Mouse (Mus musculus): ENCODE results near the gene Dnal1.
A peak's percentile ranks its signal among the peaks of the same experiment; 100 is the strongest.
"Not testable (repeated sequence)": the region's sequence is repeated elsewhere in the genome, so short reads cannot be mapped to it uniquely, and the experiment has no call there.

Dnal1 gene

DNA sequence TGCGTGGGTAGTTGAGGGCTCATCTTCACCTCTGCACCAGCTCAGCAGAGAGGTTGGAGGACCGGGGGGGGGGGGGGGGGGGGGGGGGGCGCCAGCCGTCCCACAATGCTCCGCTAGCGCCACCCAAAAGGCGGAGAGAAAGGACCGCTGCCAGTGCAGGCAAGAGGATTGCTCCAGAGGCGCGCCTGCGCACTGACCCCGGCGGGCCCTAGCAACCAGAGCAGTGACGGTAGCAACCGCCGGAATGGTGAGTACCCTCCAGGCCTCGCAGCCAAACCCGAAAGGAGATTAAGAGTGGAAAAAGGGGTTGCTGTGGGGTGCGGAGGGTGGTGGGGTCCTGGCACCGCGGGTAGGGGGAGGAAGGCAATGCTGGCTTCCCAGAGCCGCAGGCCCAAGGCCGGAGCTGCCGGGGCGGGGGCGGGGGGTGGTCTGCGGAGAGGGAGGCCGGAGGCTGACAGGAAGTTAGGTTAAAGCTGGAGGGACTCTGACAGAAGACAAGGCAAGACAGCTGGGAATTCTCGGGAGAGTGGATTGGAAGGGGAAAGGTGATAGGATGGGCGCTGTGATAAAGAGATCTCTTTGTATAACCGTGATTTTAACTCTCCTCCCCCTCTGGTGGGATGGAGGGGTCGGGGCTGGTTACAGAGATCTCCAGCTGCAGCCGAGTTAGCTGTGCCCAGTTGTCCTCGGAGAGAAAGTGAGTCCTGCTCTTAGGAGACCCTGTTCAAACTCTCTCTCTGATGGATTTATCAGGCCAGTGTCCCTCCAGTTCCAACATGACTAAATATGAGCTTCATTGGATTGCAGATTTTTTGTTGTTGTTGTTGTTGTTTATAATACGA, at the start of gene Dnal1:
TSS of gene Dnal1 (plus strand) at position 214 of the 842 bp plus-strand sequence.
- peak; percentile 81 to 84 for DNase-seq (ENCODE audit: low spot score in 2 of 2)

DNA sequence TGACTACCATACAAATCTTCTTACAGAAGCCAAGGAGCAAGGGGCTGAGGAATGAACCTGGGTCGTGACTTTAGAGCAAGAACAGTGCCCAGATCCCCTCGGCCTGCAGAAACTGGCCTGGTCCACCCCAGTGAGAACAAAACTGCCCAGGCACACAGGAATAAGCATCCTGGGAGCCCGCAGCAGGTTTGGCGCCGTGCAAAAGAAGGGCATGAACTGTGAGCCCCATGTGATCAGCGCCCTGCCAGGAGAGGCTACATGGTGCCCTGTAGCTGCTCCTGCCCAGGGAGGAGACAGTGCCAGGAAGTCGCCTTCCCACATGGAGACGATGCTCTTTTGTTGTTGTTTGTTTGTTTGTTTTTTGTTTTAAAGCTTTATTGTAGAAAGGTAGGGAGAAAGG, 49.5 kb upstream of the Dnal1 start:
- no peak for DNase-seq (ENCODE audit: low spot score in 2 of 2)

DNA sequence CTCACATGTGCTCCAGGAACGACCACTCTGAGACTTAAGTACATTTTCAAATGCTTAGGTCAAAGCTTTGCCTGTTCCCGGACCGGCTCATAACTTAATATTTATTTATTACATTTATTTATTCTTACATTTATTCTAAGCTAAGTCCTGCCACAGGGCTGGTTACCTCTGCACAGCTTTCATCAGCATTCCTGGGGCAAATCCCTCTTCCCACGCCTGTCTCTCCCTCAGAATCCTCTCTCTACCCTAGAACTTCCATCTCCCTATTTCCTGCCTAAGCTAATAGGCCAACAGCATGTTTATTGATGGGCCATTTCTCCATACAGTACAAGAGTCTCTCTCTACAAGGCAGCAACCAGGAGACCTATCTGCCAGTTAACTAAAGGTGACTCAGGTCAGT, 46.4 kb upstream of the Dnal1 start:
- no peak for DNase-seq (ENCODE audit: low spot score in 2 of 2)

DNA sequence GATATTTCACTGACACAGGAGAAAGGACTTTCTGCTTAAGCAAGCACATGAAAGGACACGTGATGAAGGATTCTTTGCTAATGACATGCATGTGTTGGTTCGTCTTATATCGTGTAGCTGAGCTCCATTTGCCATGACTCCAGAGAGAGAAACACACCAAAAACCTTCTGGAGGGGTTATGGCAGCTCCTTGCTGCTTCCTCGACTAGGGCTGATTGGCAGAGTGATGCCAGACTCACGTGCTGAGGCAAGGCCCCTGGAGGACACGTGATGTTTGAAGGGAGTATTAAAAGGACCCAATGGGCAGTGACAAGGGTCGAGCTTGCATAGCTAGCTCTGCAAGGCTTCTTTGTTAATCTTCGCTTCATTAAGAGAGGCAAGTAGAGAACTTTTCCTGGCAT, 45.9 kb upstream of the Dnal1 start:
- no peak for DNase-seq (ENCODE audit: low spot score in 2 of 2)

DNA sequence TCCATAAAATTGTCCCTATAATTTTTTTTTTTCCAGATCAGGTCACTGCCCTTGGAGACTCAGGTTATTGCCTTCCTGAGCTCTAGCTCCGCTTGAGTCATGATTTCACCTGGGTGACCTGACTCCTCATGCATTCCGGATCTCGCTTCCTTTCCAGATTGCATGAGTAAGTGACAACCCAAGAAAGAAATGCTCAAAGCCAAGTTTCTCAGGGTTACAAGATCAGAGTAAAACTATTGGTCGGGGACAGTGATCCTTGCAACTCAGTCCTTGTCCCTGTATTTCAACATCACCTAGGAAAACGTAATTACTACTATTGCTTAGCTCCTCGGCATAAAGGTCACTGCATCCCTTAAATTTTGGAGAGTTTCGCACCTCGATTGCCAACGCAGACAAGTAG, 45.2 kb upstream of the Dnal1 start, which contains the start of gene Acot5:
TSS of gene Acot5 (plus strand) at position 340 of the 400 bp plus-strand sequence.
- DNase-seq (ENCODE audit: low spot score in 2 of 2), result no peak

DNA sequence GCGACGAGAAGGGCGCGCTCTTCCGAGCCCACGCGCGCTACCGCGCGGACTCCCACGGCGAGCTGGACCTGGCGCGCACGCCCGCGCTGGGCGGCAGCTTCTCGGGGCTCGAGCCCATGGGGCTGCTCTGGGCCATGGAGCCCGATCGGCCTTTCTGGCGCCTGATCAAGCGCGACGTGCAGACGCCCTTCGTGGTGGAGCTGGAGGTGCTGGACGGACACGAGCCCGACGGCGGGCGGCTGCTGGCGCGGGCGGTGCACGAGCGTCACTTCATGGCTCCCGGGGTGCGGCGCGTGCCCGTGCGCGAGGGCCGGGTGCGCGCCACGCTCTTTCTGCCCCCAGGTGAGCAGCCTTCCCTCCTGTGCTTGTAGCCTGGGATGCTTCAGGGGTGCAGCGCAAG, 44.6 kb upstream of the Dnal1 start:
- DNase-seq (ENCODE audit: low spot score in 2 of 2), result peak; percentile 49 to 61

DNA sequence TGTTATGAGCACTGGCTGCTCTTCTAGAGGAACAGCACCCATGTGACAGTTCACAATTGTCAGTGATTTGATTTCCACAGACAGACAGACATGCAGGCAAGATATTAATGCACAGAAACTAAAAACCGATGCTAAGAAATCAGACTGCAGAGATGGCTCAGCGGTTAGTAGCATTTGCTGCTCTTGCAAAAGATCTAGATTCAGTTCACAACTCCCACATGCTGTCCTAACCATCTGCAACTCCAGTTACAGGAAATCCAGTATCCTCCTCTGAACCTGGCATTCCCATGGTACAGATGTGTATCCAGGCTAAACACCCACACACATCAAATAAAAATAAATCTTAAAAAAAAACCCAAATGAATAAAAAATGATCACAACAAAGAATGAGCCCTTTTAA, 42.5 kb upstream of the Dnal1 start:
- DNase-seq (ENCODE audit: low spot score in 2 of 2), result peak; percentile 24 to 70

DNA sequence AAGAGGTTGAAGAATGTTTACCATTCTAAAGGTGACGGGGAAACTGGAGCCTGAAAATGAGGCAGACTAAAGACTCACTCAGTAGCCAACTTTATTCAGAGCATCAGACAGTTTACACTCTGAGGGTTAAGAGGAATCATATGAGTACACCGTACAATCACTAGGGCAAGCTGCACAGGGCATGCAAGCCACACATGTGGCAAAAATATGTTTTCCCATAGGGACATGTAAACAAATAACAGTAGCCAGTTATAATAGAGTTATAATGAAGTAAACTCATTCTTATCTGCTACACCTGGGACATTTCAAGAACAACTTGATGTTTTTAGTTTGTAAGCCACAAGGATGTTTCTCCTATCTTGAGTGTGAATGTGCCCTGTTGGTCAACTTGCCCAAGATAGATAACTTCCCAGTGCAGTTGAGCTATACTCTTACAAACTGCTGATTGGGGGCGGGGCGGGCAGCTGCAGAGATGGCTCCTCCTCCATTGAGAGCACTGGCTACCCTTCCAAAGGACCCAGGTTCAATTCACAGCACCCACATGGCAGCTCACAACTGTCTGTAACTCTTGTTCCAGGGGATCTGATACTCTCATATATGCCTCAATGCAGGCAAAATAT, 36.7 kb upstream of the Dnal1 start:
- no peak for DNase-seq (ENCODE audit: low spot score in 2 of 2)

DNA sequence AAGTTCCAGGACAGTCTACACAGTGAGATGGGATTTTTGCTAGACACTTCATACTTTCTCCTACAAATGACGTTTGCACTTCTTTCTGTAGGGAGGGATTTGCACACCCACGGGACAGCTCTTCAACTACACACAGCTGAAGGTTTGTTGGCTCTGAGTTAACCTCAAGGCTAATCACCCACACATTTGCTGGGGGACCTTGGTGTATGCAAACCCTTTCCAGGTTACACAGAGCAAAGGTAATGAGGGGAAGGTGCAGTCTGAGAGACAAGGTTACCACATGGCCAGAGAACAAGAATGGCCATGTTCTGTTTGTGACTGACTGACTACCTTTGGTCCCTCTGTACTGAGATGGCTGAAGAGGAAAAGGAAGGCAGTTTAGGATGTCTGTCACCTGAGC, 30.3 kb upstream of the Dnal1 start:
- DNase-seq (ENCODE audit: low spot score in 2 of 2), result no peak

DNA sequence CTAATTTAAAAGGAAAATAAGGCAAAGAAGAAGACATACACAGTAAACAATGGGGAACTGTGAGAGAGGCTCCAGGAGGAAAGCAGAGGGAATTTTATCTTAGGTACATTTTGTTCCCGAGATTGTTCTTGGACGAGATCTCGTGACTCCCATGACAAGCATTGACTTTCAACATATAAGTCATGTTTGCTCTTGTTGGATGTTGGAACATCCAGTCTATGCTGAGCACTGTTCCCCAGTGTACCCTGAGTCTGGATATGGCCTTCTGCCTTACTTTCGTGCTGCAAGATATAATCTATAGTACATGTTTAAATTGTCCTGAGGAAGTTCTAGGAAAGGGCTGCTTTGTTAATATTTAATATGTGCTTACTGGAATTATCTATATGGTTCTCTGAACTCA, 29.6 kb upstream of the Dnal1 start:
- DNase-seq (ENCODE audit: low spot score in 2 of 2), result no peak

DNA sequence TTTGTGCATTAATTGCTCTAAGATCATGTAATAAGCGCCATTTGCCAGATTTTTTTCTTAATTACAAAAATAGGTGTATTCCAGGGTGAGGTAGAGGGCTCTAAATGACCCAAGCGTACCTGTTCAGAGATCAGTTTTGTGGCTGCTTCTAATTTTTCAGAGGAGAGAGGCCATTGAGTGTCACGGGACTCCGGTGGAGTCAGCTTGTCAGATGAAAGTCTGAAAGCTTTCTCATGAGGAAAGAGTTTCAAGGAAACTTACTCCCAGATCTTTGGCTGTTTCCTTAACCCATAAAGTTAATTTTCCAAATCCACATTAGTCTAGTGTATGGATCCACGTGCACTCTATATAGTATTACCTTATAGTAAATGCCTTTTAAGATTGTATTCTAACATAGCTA, 19.5 kb upstream of the Dnal1 start:
- DNase-seq (ENCODE audit: low spot score in 2 of 2), result not testable (repeated sequence)

DNA sequence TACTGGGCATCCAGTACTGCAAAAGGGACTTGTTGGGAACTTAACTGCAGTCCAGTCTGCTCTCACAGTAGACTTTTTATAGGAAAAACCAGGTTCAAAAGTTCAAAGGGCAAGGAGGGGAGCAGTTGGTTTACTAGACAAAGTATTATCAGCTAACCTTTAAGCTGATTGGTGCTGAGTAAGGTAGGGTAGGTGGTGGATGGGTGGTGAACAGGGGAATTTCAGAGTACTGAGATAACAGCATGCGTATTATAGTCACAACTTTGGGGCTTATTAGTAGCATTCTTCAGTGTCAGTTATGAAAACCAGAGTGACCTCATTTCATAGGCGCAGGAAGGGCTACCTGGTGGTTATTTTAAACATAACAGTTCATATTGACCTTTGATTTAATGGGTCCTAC, 14.6 kb upstream of the Dnal1 start:
- DNase-seq (ENCODE audit: low spot score in 2 of 2), result no peak

DNA sequence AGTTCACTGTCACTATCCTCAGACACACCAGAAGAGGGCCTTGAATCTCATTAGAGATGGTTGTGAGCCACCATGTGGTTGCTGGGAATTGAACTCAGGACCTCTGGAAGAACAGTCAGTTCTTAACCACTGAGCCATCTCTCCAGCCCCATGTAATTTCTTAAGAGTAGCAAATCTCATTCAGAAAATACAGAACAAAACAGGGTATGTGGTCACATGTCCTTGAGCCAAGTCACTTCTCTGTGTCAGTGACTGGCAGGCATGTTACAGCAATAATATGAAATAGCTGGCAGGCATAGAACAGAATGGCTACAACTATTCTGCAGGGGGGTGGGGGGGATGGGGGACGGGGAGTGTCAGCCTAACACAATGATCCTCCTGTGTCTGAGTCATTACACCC, 14.1 kb upstream of the Dnal1 start:
- DNase-seq (ENCODE audit: low spot score in 2 of 2), result no peak

DNA sequence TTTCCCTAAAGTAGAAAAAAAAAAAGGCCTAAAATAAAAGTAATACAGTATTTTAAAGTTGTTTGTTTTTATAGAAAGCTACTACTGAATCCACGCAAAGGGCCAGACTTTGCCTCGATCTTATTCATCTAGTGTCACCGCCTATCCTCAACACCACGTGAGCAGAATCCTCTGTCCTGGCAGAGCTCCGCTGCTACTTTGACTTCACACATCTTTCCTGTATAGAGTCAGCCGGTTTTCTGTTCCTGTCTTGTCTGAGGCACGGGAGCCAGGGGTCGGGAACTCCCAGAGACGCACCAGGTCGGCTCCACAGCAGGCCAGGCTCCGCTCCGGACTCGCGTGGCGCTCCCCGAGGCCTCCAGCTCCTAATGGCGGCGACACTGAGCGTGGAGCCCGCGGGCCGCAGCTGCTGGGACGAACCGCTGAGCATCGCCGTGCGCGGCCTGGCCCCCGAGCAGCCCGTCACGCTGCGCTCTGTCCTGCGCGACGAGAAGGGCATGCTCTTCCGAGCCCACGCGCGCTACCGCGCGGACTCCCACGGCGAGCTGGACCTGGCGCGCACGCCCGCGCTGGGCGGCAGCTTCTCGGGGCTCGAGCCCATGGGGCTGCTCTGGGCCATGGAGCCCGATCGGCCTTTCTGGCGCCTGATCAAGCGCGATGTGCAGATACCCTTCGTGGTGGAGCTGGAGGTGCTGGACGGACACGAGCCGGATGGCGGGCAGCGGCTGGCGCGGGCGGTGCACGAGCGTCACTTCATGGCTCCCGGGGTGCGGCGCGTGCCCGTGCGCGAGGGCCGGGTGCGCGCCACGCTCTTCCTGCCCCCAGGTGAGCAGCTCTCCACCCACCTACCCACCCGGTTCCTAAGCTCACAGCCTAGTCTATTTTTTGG, 13.3 kb upstream of the Dnal1 start, which contains the start of gene Acot6:
TSS of gene Acot6 (plus strand) at position 51 of the 889 bp plus-strand sequence.
- peak; percentile 40 to 46 for DNase-seq (ENCODE audit: low spot score in 2 of 2)

DNA sequence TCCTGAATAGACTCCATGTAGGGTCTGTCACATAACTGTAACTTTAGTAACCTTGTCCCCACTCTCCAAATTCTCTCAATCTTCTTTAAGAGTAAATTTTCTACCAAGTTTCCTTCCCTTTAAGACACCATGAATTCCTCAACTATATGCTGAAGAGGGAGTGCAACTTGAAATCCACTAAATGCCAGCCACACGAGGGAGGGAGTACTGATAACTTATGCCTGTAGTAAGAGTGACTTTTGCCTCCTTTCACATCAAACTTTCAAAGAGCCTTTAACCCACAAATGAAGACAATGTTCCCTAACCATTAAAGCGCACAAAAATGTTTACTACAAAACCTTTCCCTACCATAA, 12.7 kb upstream of the Dnal1 start:
- no peak for DNase-seq (ENCODE audit: low spot score in 2 of 2)

DNA sequence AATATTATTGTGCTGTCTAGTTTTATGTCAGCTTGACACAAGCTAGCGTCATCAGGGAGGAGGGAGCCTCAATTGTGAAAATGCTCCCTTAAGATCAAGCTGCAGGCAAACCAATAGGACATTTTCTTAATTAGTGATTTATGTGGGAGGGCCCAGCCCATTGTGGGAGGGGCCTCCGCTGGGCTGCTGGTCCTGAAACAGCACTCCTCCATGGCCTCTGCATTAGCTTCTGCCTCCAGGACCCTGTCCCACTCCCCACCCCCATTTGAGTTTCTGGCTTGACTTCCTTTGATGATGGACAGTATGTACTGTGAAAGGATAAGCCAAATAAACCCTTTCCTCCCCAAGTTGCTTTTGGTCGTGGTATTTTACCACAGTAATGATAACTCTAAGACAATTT, 7.2 kb upstream of the Dnal1 start:
- no peak for DNase-seq (ENCODE audit: low spot score in 2 of 2)

DNA sequence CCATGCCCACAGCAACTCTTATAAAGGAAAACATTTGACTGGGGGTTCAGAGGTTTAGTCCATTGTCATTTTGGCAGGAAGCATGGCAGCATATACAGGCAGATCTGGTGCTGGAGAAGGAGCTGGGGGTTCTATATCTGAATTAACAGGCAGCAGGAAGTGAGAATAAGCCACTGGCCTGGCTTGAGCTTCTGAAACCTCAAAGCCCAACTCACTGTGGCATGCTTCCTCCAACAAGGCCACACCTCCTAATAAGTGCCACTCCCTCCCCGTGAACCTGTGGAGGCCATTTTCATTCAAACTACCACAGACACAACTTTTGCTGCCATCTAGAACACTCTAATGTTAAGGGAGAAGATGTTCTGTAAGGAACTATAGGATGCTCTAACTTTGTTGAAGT, 6.5 kb upstream of the Dnal1 start:
- no peak for DNase-seq (ENCODE audit: low spot score in 2 of 2)

DNA sequence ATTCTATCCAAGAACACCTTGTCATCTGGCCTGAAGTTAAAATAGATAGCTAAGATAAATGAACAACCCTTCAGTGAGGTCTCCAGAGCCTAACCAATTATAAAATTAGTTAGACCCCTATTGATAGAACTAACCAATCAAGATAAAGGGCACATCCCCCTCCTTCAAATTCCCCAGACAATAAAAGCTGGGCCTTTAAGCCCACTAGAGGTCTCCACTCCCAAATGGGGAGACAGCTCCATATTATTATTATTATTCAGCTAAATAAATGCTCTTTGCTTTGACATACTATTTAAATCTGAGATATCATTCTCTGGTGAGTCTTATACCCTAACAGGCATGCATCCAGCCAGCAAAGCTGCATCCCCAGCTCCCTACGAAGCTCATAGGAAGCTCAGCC, 4.2 kb upstream of the Dnal1 start:
- no peak for DNase-seq (ENCODE audit: low spot score in 2 of 2)

DNA sequence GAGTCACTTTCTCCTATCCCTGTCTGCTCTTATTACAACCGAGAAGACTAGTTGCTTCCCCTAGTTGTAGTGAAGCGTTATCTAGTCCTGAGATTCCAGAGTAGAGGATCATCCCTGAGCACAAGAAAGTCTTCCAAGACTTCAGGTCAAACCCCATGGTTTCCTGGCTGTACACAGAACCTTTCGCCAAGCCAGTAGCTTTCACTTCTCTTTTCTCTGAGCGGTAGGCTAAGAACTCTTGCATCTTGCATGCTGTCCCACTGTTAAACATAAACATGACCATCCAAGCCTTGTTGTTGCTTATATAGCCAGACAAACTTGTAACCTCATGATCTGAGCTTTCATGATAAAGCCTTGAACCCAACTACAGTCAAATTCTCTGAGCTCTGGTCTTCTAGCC, 3.4 kb upstream of the Dnal1 start:
- DNase-seq (ENCODE audit: low spot score in 2 of 2), result no peak

DNA sequence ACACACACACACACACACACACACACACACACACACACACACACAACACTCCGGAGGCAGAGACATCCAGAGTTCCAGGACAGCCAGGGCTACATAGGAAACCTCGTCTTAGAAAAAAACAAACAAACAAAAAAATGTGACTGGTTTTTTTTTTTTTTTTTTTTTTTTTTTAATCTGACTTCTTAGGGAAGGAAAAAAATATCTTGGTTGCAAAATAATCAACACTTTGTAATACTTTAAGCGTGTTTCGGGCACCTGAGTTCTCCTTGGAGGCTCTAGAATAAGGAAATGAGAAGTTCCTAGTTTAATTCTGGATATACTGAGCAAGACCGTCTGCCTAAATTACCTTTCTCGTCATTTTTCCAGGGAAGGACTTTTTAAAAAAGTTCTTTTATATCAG, 490 bp upstream of the Dnal1 start:
- DNase-seq (ENCODE audit: low spot score in 2 of 2), result no peak

DNA sequence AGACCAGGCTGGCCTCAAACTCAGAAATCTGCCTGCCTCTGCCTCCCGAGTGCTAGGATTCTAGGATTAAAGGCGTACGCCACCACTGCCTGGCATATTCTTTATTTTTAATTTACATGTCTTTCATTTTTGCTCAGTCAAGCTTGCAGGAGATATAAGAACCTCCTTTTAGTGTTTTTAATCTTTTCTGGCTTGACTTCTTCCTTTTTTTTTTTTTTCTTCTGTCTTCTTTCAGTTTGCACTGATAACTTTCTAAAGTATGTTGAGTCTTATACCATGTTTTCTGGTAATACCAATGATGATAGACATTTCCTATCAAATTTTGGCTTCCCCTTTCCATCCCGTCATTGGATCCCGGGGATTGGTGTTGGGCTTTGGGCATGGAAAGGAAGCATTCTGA, 5.4 kb downstream of the Dnal1 start:
- DNase-seq (ENCODE audit: low spot score in 2 of 2), result no peak

DNA sequence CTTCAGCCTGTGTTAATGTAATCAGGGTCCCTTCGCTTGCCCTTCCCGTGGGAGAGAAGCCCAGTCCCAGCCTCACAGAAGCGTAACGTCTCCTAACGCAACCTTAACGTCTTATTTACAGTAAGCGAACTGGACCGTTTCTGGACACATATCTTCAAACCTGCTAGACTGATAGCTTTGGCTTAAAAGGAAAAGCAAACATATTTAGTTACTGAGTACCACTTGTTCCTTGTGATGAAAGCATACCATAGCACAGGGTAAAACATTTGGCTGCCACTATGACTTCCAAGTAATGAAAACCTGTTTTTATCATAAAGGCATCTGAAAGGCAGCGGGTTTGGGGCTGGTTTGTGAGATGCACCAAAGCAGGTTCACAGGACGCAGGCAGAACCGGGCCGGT, 11.7 kb downstream of the Dnal1 start:
- DNase-seq (ENCODE audit: low spot score in 2 of 2), result no peak
